Mouse (Mus musculus) liver, adult 2 months (tissue): Measurements from ENCODE around the gene Rdm1.

Experiments
- CTCF ChIP-seq: fragments of 200-500 bp; IDR thresholded peaks from 2 replicates; pipeline ENCODE4 v1.5.1; 2011; ENCODE audit warnings: low read depth, low read length, control low read depth
- POLR2A ChIP-seq: fragments of 200-500 bp; IDR thresholded peaks from 2 replicates; pipeline ENCODE4 v1.6.1; 2011; ENCODE audit warnings: low read length, control low read depth; ENCODE audit not compliant: insufficient read depth; ENCODE audit errors: extremely low read depth

- no peak for TF ChIP-seq POLR2A
- TF ChIP-seq CTCF: no peak
Observed at GRCm38 (mm10) chr11:101639761-101640160, 12.8 kb downstream of the Rdm1 start.
